Mouse (Mus musculus) lung, postnatal 0 days (tissue): ENCODE measurements at regions not wholly inside any gene's neighbourhood (a gene's known extent, or its start where the extent isn't known, plus 50 kb on each side); places are given as distances from the start of the nearest gene placed in this dataset.
A peak's percentile ranks its signal among the peaks of the same experiment; 100 is the strongest.

Source experiments
- ATAC-seq: fragments of 200-750 bp; cut with Nextera tagmentation; 2 replicates; pipeline ENCODE4 v1.8.0; 2017; ENCODE audit warnings: moderate library complexity
- DNase-seq: peaks from one replicate; pipeline ENCODE4 v3.0.0-alpha.2; 2016; ENCODE audit warnings: low spot score
- H3K27ac ChIP-seq: fragments of 300-500 bp; sonication (generic); 2 replicates; pipeline ENCODE4 v1.5.1; 2014; ENCODE audit warnings: antibody characterized with exemption, mild to moderate bottlenecking, low read length, mixed read lengths
- H3K27me3 ChIP-seq: fragments of 300-500 bp; sonication (generic); replicated peaks from 2 replicates; pipeline ENCODE4 v1.6.1; 2014; ENCODE audit warnings: low read length, mixed read lengths; ENCODE audit not compliant: insufficient read depth
- H3K36me3 ChIP-seq: fragments of 300-500 bp; sonication (generic); 2 replicates; pipeline ENCODE4 v1.6.1; 2014; ENCODE audit warnings: low read length, mixed read lengths; ENCODE audit not compliant: insufficient read depth
- H3K4me1 ChIP-seq: fragments of 300-500 bp; sonication (generic); 2 replicates; pipeline ENCODE4 v1.6.1; 2014; ENCODE audit warnings: antibody characterized with exemption, low read depth, low read length, mixed read lengths; ENCODE audit not compliant: insufficient read depth
- H3K4me2 ChIP-seq: fragments of 300-500 bp; sonication (generic); replicated peaks from 2 replicates; pipeline ENCODE4 v1.6.1; 2014; ENCODE audit warnings: low read depth, mild to moderate bottlenecking, low read length, moderate library complexity, mixed read lengths
- H3K4me3 ChIP-seq: fragments of 300-500 bp; sonication (generic); 2 replicates; pipeline ENCODE4 v1.5.1; 2014; ENCODE audit warnings: low read depth, low read length
- H3K9ac ChIP-seq: fragments of 300-500 bp; sonication (generic); replicated peaks from 2 replicates; pipeline ENCODE4 v1.6.1; 2014; ENCODE audit warnings: low read depth, mild to moderate bottlenecking
- H3K9me3 ChIP-seq: fragments of 300-500 bp; sonication (generic); 2 replicates; pipeline ENCODE4 v1.6.1; 2016; ENCODE audit warnings: low read length, mixed read lengths
- CTCF ChIP-seq: IDR thresholded peaks from 2 replicates; pipeline ENCODE4 v1.5.1; 2016; ENCODE audit warnings: antibody characterized with exemption, mild to moderate bottlenecking
- EP300 ChIP-seq: IDR thresholded peaks from 2 replicates; pipeline ENCODE4 v1.6.1; 2016; ENCODE audit warnings: antibody characterized with exemption, mild to moderate bottlenecking, control low read depth
- WGBS: fragments of 180-500 bp; shearing (Covaris S2); extraction: QIAGEN DNeasy Blood & Tissue Kit; methylation state at CpG from one replicate; pipeline ENCODE4 v1.1.7; 2014; 5-methylcytosine and 5-hydroxymethylcytosine counted together

- H3K4me2 ChIP-seq = no peak overlapping the region
- H3K36me3 ChIP-seq = no peaks in the 10 kb centered on the region
- H3K27ac ChIP-seq = no peak overlapping the region
- DNase-seq = peak; percentile 69
- no peaks in the 10 kb centered on the region for H3K27me3 ChIP-seq
- H3K4me3 ChIP-seq = no peak overlapping the region
- H3K9ac ChIP-seq = no peak overlapping the region
- peak; percentile 37; the same call in 1 of the 2 replicates for ATAC-seq
- H3K9me3 ChIP-seq = no peaks in the 10 kb centered on the region
- TF ChIP-seq CTCF = peak; percentile 81
- TF ChIP-seq EP300 = no peak
- no peaks in the 10 kb centered on the region for H3K4me1 ChIP-seq
- 1% methylated on average over 6 of the region's 6 CpGs for WGBS
Measured at GRCm38 (mm10) chr17:48602554-48602953, 147.9 kb downstream of the Unc5cl start.

GRCm38 (mm10) chr17:48606767-48607166 is 152.1 kb downstream of the Unc5cl start:
- WGBS = 83% methylated on average over 4 of the region's 4 CpGs
- no peaks in the 10 kb centered on the region for H3K27me3 ChIP-seq
- no peaks in the 10 kb centered on the region for H3K4me1 ChIP-seq
- ATAC-seq (no peak), DNase-seq (no peak)
- H3K27ac ChIP-seq = no peak overlapping the region
- no peak for TF ChIP-seq EP300
- no peak for TF ChIP-seq CTCF
- H3K4me2 ChIP-seq = no peak overlapping the region
- H3K36me3 ChIP-seq = no peaks in the 10 kb centered on the region
- no peak overlapping the region for H3K4me3 ChIP-seq
- no peak overlapping the region for H3K9ac ChIP-seq
- H3K9me3 ChIP-seq = no peaks in the 10 kb centered on the region

GRCm38 (mm10) chr17:48608315-48608714 is 153.6 kb downstream of the Unc5cl start:
- no peak overlapping the region for H3K27ac ChIP-seq
- H3K9me3 ChIP-seq = no peaks in the 10 kb centered on the region
- no peak for DNase-seq
- H3K27me3 ChIP-seq = no peaks in the 10 kb centered on the region
- no peak overlapping the region for H3K4me2 ChIP-seq
- no peak overlapping the region for H3K9ac ChIP-seq
- no peak overlapping the region for H3K4me3 ChIP-seq
- 49% methylated on average over 3 of the region's 3 CpGs for WGBS
- no peak for TF ChIP-seq CTCF
- H3K4me1 ChIP-seq = no peaks in the 10 kb centered on the region
- ATAC-seq = no peak
- H3K36me3 ChIP-seq = no peaks in the 10 kb centered on the region

GRCm38 (mm10) chr17:48610107-48610506 is 155.4 kb downstream of the Unc5cl start:
- 73% methylated on average over 10 of the region's 10 CpGs for WGBS
- Histone ChIP-seq H3K4me3 (no peak overlapping the region), H3K4me1 (no peaks in the 10 kb centered on the region), H3K27me3 (no peaks in the 10 kb centered on the region), H3K27ac (no peak overlapping the region), H3K9ac (no peak overlapping the region), H3K36me3 (no peaks in the 10 kb centered on the region), H3K9me3 (no peaks in the 10 kb centered on the region), H3K4me2 (no peak overlapping the region)
- DNase-seq (no peak), ATAC-seq (no peak)
- TF ChIP-seq CTCF = no peak
- no peak for TF ChIP-seq EP300

- DNase-seq = no peak
- no peaks in the 10 kb centered on the region for H3K36me3 ChIP-seq
- TF ChIP-seq CTCF (no peak), EP300 (no peak)
- no peak for ATAC-seq
- H3K27me3 ChIP-seq = no peaks in the 10 kb centered on the region
- no peak overlapping the region for H3K9ac ChIP-seq
- 59% methylated on average over 8 of the region's 8 CpGs for WGBS
- H3K27ac ChIP-seq = no peak overlapping the region
- no peaks in the 10 kb centered on the region for H3K4me1 ChIP-seq
- H3K4me2 ChIP-seq = no peak overlapping the region
- no peak overlapping the region for H3K4me3 ChIP-seq
- H3K9me3 ChIP-seq = no peaks in the 10 kb centered on the region
Measured at GRCm38 (mm10) chr17:48610806-48611205, 156.1 kb downstream of the Unc5cl start.

DNA sequence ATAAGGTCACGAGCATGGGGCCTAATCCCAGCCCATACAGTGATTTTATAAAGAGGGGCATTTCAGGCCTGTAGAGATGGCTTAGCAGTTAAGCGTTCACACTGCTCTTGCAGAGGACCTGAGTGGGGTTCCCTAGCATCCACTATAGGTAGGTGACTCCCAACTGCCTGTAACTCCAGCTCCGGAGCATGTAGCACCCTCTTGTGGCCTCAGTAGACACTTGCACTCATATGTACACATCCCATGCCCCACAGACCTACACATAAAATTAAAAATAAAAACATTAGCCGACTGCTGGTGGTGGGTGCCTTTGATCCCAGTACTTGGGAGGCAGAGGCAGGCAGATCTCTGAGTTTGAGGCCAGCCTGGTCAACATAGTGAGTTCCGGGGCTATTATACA is 158.8 kb downstream of the Unc5cl start:
- 77% methylated on average over 5 of the region's 5 CpGs for WGBS
- H3K27ac ChIP-seq = no peak overlapping the region
- no peaks in the 10 kb centered on the region for H3K4me1 ChIP-seq
- no peak overlapping the region for H3K9ac ChIP-seq
- H3K4me2 ChIP-seq = no peak overlapping the region
- no peak overlapping the region for H3K4me3 ChIP-seq
- ATAC-seq (no peak), DNase-seq (no peak)
- H3K27me3 ChIP-seq = no peaks in the 10 kb centered on the region
- TF ChIP-seq EP300 (no peak), CTCF (0 out of 2 replicates have a peak, but pooled peaks have one; percentile 15)
- H3K36me3 ChIP-seq = no peaks in the 10 kb centered on the region
- no peaks in the 10 kb centered on the region for H3K9me3 ChIP-seq

DNA sequence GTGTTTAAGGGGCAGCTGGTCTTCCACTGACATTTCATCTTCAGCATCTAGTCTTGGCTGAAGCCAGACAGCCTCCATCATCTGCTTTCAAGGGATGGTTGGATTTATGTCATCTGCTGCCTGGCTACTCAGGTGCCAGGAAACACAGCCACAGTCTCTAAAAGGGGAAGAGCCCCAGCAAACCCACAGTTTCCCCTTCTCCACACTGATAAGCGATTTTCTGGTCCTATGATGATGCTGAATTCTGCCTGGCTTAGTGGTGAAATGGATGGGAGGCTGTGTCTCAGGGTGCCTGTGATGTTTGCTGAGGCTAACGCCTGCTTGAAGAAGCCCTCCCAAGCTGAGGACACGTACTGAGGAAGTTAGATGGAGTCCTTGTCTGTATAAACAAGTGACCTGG is 160.5 kb downstream of the Unc5cl start:
- no peaks in the 10 kb centered on the region for H3K36me3 ChIP-seq
- no peak overlapping the region for H3K4me2 ChIP-seq
- no peak overlapping the region for H3K4me3 ChIP-seq
- TF ChIP-seq CTCF (no peak), EP300 (no peak)
- H3K27ac ChIP-seq = no peak overlapping the region
- 40% methylated on average over 3 of the region's 3 CpGs for WGBS
- H3K4me1 ChIP-seq = no peaks in the 10 kb centered on the region
- no peak for ATAC-seq
- no peak overlapping the region for H3K9ac ChIP-seq
- no peaks in the 10 kb centered on the region for H3K9me3 ChIP-seq
- DNase-seq = no peak
- no peaks in the 10 kb centered on the region for H3K27me3 ChIP-seq
